Mouse (Mus musculus) kidney, embryonic 16.5 days (tissue): ENCODE results near the gene Hrh1. TPM values are rescaled to one million over a fixed set of nuclear protein-coding genes. Genes with fewer than 3 reads are reported as not detected.

Experiments used
- ATAC-seq: fragments of 200-750 bp; cut with Nextera tagmentation; 2 replicates; pipeline ENCODE4 v1.8.0; 2017; ENCODE audit warnings: moderate TSS enrichment; ENCODE audit not compliant: low FRiP score, low TSS enrichment
- H3K27ac ChIP-seq: fragments of 300-500 bp; sonication (generic); 2 replicates; pipeline ENCODE4 v1.5.1; 2014; ENCODE audit warnings: low read length
- H3K27me3 ChIP-seq: fragments of 300-500 bp; sonication (generic); 2 replicates; pipeline ENCODE4 v1.6.1; 2014; ENCODE audit warnings: low read length, control low read depth, mixed read lengths; ENCODE audit not compliant: insufficient read depth
- H3K36me3 ChIP-seq: fragments of 300-500 bp; sonication (generic); 2 replicates; pipeline ENCODE4 v1.6.1; 2014; ENCODE audit warnings: low read length, control low read depth, mixed read lengths; ENCODE audit not compliant: insufficient read depth
- H3K4me1 ChIP-seq: fragments of 300-500 bp; sonication (generic); 2 replicates; pipeline ENCODE4 v1.6.1; 2014; ENCODE audit warnings: low read length, control low read depth, mixed read lengths; ENCODE audit not compliant: insufficient read depth
- H3K4me2 ChIP-seq: fragments of 300-500 bp; sonication (generic); replicated peaks from 2 replicates; pipeline ENCODE4 v1.6.1; 2014; ENCODE audit warnings: low read depth, low read length
- H3K4me3 ChIP-seq: fragments of 300-500 bp; sonication (generic); 2 replicates; pipeline ENCODE4 v1.5.1; 2014; ENCODE audit warnings: mild to moderate bottlenecking, low read length
- H3K9ac ChIP-seq: fragments of 300-500 bp; sonication (generic); replicated peaks from 2 replicates; pipeline ENCODE4 v1.6.1; 2014; ENCODE audit warnings: low read length
- H3K9me3 ChIP-seq: fragments of 300-500 bp; sonication (generic); 2 replicates; pipeline ENCODE4 v1.6.1; 2016; ENCODE audit warnings: low read length, control low read depth
- WGBS: fragments of 180-500 bp; shearing (Covaris S2); extraction: QIAGEN DNeasy Blood & Tissue Kit; methylation state at CpG from one replicate; pipeline ENCODE4 v1.1.7; 2014; 5-methylcytosine and 5-hydroxymethylcytosine counted together
- polyA plus RNA-seq: library from polyadenylated mRNA; unstranded; fragments of >200 nt; fragmentation: Nextera tagmentation; extraction: Ambion mirVana; gene quantifications from 2 replicates; pipeline ENCODE4 v1.2.1, GENCODE M21; 2015

The Hrh1 gene
- polyA plus RNA-seq, 1 experiment from 2014 or later: 0.21 TPM

GRCm38 (mm10) chr6:114444976-114445375 is 47.2 kb downstream of the Hrh1 start:
- no peak for ATAC-seq
- Histone ChIP-seq H3K36me3 (no peaks in the 10 kb centered on the region), H3K9ac (no peak overlapping the region), H3K4me1 (no peaks in the 10 kb centered on the region), H3K4me3 (no peak overlapping the region), H3K27ac (no peak overlapping the region), H3K9me3 (peaks cover 4% of the 10 kb centered on the region; the same call in 1 of the 2 replicates), H3K27me3 (no peaks in the 10 kb centered on the region), H3K4me2 (no peak overlapping the region)
- 61% methylated on average over 3 of the region's 3 CpGs for WGBS

- H3K9me3 ChIP-seq: no peaks in the 10 kb centered on the region
- H3K4me2 ChIP-seq: no peak overlapping the region
- H3K4me3 ChIP-seq: no peak overlapping the region
- 69% methylated on average over 9 of the region's 9 CpGs for WGBS
- no peak overlapping the region for H3K27ac ChIP-seq
- no peaks in the 10 kb centered on the region for H3K4me1 ChIP-seq
- ATAC-seq: no peak
- no peaks in the 10 kb centered on the region for H3K36me3 ChIP-seq
- H3K27me3 ChIP-seq: no peaks in the 10 kb centered on the region; the same call in 1 of the 2 replicates
- no peak overlapping the region for H3K9ac ChIP-seq
These were observed 51.2 kb downstream of the Hrh1 start for GRCm38 (mm10) chr6:114448888-114449287.

- 90% methylated on average over 4 of the region's 4 CpGs for WGBS
- H3K36me3 ChIP-seq: no peaks in the 10 kb centered on the region
These were observed 57.5 kb downstream of the Hrh1 start for GRCm38 (mm10) chr6:114455267-114455666.

GRCm38 (mm10) chr6:114456255-114457042 is 58.7 kb downstream of the Hrh1 start:
- Histone ChIP-seq H3K4me1 (peaks cover 12% of the 10 kb centered on the region), H3K9me3 (no peaks in the 10 kb centered on the region), H3K27me3 (no peaks in the 10 kb centered on the region; the same call in 1 of the 2 replicates), H3K9ac (no peak overlapping the region), H3K4me2 (no peak overlapping the region), H3K36me3 (no peaks in the 10 kb centered on the region), H3K4me3 (no peak overlapping the region), H3K27ac (no peak overlapping the region)
- ATAC-seq: no peak
- WGBS: 43% methylated on average over 12 of the region's 12 CpGs

More at GRCm38 (mm10) chr6:114455267-114455666, 57.5 kb downstream of the Hrh1 start:
- Histone ChIP-seq H3K4me1 (peaks cover 12% of the 10 kb centered on the region), H3K4me3 (no peak overlapping the region), H3K9me3 (no peaks in the 10 kb centered on the region), H3K27ac (no peak overlapping the region), H3K9ac (no peak overlapping the region), H3K27me3 (no peaks in the 10 kb centered on the region; the same call in 1 of the 2 replicates), H3K4me2 (no peak overlapping the region)
- ATAC-seq: no peak

- no peak for ATAC-seq
- Histone ChIP-seq H3K4me2 (no peak overlapping the region), H3K4me1 (peaks cover 12% of the 10 kb centered on the region), H3K4me3 (no peak overlapping the region), H3K9me3 (no peaks in the 10 kb centered on the region), H3K27me3 (no peaks in the 10 kb centered on the region; the same call in 1 of the 2 replicates), H3K36me3 (no peaks in the 10 kb centered on the region), H3K27ac (no peak overlapping the region), H3K9ac (no peak overlapping the region)
- 91% methylated on average over 3 of the region's 3 CpGs for WGBS
These were observed 59.6 kb downstream of the Hrh1 start for GRCm38 (mm10) chr6:114457299-114457698.

- H3K4me3 ChIP-seq: no peak overlapping the region
- 71% methylated on average over 5 of the region's 5 CpGs for WGBS
- ATAC-seq: no peak
These were observed 60.5 kb downstream of the Hrh1 start for GRCm38 (mm10) chr6:114458191-114458590.

GRCm38 (mm10) chr6:114459969-114460368 is 62.2 kb downstream of the Hrh1 start:
- H3K9me3 ChIP-seq: no peaks in the 10 kb centered on the region
- ATAC-seq: no peak
- no peaks in the 10 kb centered on the region for H3K36me3 ChIP-seq
- H3K4me3 ChIP-seq: no peak overlapping the region
- 52% methylated on average over 2 of the region's 2 CpGs for WGBS
- H3K27me3 ChIP-seq: no peaks in the 10 kb centered on the region
- H3K9ac ChIP-seq: no peak overlapping the region
- no peak overlapping the region for H3K4me2 ChIP-seq
- H3K27ac ChIP-seq: no peak overlapping the region
- peaks cover 12% of the 10 kb centered on the region for H3K4me1 ChIP-seq

More at GRCm38 (mm10) chr6:114458191-114458590, 60.5 kb downstream of the Hrh1 start:
- H3K9me3 ChIP-seq: no peaks in the 10 kb centered on the region
- no peaks in the 10 kb centered on the region for H3K36me3 ChIP-seq
- no peak overlapping the region for H3K27ac ChIP-seq
- no peaks in the 10 kb centered on the region for H3K27me3 ChIP-seq
- H3K4me2 ChIP-seq: no peak overlapping the region
- no peak overlapping the region for H3K9ac ChIP-seq
- peaks cover 12% of the 10 kb centered on the region for H3K4me1 ChIP-seq

- no peak overlapping the region for H3K27ac ChIP-seq
- ATAC-seq: no peak
These were observed 63.8 kb downstream of the Hrh1 start for GRCm38 (mm10) chr6:114461536-114461935.

GRCm38 (mm10) chr6:114462747-114463146 is 65.0 kb downstream of the Hrh1 start:
- Histone ChIP-seq H3K9ac (no peak overlapping the region), H3K9me3 (peaks cover 6% of the 10 kb centered on the region; the same call in 1 of the 2 replicates), H3K27ac (no peak overlapping the region), H3K36me3 (no peaks in the 10 kb centered on the region), H3K27me3 (no peaks in the 10 kb centered on the region), H3K4me1 (peaks cover 12% of the 10 kb centered on the region), H3K4me2 (no peak overlapping the region), H3K4me3 (no peak overlapping the region)
- 28% methylated on average over 4 of the region's 4 CpGs for WGBS
- no peak for ATAC-seq

More at GRCm38 (mm10) chr6:114461536-114461935, 63.8 kb downstream of the Hrh1 start:
- Histone ChIP-seq H3K27me3 (no peaks in the 10 kb centered on the region), H3K4me3 (no peak overlapping the region), H3K4me1 (peaks cover 12% of the 10 kb centered on the region), H3K9ac (no peak overlapping the region), H3K36me3 (no peaks in the 10 kb centered on the region), H3K9me3 (peaks cover 6% of the 10 kb centered on the region; the same call in 1 of the 2 replicates), H3K4me2 (no peak overlapping the region)

- ATAC-seq: no peak
- Histone ChIP-seq H3K4me2 (no peak overlapping the region), H3K4me1 (no peaks in the 10 kb centered on the region), H3K27me3 (no peaks in the 10 kb centered on the region), H3K4me3 (no peak overlapping the region), H3K9ac (no peak overlapping the region), H3K36me3 (no peaks in the 10 kb centered on the region), H3K27ac (no peak overlapping the region), H3K9me3 (no peaks in the 10 kb centered on the region)
- WGBS: 50% methylated on average over 5 of the region's 5 CpGs
These were observed 75.8 kb downstream of the Hrh1 start for GRCm38 (mm10) chr6:114473541-114473940.
